Mouse (Mus musculus): ENCODE data around the gene Cog4. TPM values are rescaled to one million over a fixed set of nuclear protein-coding genes. Genes with fewer than 3 reads are reported as not detected.
"Not testable (repeated sequence)": the region's sequence is repeated elsewhere in the genome, so short reads cannot be mapped to it uniquely, and the experiment has no call there.

Gene Cog4
- total RNA-seq, 2 experiments from 2014 or later, result 57.2 to 59.1 TPM

GRCm38 (mm10) chr8:110919341-110920031 is 73.1 kb downstream of the Cog4 start, which contains the start of gene St3gal2:
TSS of gene St3gal2 (plus strand) at chr8:110919922.
- DNase-seq, result peak; percentile 81 to 86
- intact Hi-C loops (cut with DNase I), result loop anchor here (2.0 kb wide), 1 partner anchor 17 kb away; no protein-coding TSS in a partner anchor

DNA sequence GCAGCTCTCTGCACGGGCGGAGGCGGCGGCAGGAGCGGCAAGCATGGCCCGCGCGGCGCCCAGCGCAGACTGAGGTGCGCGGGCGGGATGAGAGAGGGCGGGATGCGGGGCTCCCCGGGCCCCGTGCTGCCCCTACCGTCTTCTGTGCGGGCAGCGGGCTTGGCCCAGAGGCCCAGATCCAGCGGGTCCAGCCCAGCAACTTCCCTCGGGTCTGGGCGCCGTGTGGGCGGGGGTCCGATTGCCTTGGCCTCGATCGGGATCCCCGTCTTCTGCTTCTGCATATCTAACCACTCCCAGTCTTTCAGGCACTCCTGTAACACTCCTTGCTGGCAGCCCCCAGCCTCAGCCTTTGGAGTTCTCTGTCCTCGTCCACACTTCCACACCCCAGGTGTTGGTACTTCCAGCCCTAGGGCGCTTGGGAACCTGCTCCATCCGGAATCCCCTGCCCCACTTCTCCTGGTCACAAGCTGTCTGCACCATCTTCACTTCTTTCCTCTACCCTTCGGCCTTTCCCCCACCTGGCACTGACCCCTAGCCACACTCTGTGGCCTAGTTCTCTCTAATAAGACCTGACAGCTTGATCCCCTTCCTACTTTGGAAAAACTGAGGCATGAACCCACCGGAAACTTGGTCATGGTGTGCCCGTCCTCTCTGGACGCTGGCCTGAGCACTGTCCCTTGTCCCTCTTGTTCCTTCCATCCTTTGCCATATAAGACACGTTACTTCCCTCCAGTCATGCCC is 73.8 kb downstream of the Cog4 start:
- intact Hi-C loops (cut with DNase I), result loop anchor here (2.0 kb wide), 1 partner anchor 17 kb away; no protein-coding TSS in a partner anchor
- DNase-seq, result peak in 1 of 2 experiments; percentile 59

- no peak for DNase-seq
- intact Hi-C loops (cut with DNase I), result loop anchor here (2.0 kb wide), 1 partner anchor 16 kb away; no protein-coding TSS in a partner anchor
These were observed 74.4 kb downstream of the Cog4 start for GRCm38 (mm10) chr8:110920773-110921277.

GRCm38 (mm10) chr8:110921492-110922230 is 75.3 kb downstream of the Cog4 start:
- peak; percentile 53 to 54 for DNase-seq
- intact Hi-C loops (cut with DNase I), result loop anchor here (2.0 kb wide), 1 partner anchor 15 kb away; no protein-coding TSS in a partner anchor

- DNase-seq, result no peak
These were observed 79.3 kb downstream of the Cog4 start for GRCm38 (mm10) chr8:110925691-110926140.

GRCm38 (mm10) chr8:110926690-110927089 is 80.3 kb downstream of the Cog4 start:
- no peak for DNase-seq
- intact Hi-C loops (cut with DNase I), result no loop called here

More at GRCm38 (mm10) chr8:110925691-110926140, 79.3 kb downstream of the Cog4 start:
- intact Hi-C loops (cut with DNase I), result no loop called here

DNA sequence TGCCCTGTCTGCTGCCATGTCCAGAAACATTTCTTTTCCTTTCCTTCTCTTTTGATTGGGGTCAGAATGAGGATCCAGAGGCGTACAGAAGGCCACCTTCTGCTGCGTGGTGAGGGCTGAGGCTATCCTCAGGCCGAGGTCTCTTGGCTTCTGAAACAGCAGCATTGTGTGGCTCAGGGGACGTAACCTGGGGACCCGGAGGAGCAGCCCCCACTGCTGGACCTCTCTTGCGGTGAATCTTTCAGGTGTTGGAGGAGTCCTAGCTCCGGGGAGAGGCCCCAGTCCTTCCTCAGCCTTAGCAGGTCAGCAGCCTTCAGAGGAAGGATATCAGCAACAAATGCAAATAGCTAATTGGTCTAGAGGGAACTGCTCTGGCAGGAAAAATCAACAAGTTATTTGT is 82.0 kb downstream of the Cog4 start:
- intact Hi-C loops (cut with DNase I), result no loop called here
- no peak for DNase-seq

DNA sequence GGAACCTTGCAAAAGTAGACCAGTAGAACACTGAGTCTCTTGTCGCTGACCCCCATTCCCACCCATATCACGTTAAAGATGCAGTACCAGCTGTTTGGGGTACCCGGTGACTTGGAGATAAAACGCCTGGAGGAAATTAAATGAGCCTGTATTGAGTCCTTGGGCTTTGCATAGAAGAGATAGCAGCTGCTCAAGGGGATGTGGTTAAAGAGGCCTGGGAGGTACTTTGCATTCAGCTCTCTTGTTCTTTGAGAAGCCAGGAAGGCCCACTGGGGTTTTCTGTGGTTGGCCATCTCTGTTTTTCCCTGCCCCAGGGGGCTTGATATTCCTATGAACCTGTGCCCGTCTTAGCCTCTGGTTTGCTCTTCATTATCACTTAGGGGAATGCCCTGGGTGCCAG is 82.7 kb downstream of the Cog4 start:
- no peak for DNase-seq
- intact Hi-C loops (cut with DNase I), result no loop called here

GRCm38 (mm10) chr8:110929672-110930071 is 83.3 kb downstream of the Cog4 start:
- intact Hi-C loops (cut with DNase I), result not testable (repeated sequence)

GRCm38 (mm10) chr8:110931176-110931939 is 85.0 kb downstream of the Cog4 start:
- intact Hi-C loops (cut with DNase I), result no loop called here
- peak; percentile 65 to 69 for DNase-seq

More at GRCm38 (mm10) chr8:110929672-110930071, 83.3 kb downstream of the Cog4 start:
- not testable (repeated sequence) for DNase-seq

Other genes with a start within 250 kb of the Cog4 start
- 10 to 100 TPM; 15.8 to 16.0 TPM for gene Vac14, start 228.0 kb upstream of the Cog4 start, total RNA-seq (2021)
- gene Mtss1l, start 125.1 kb upstream of the Cog4 start, total RNA-seq (2021), result 100 to 1,000 TPM in 1 of 2 experiments, 10 to 100 TPM in 1; 78.8 to 106 TPM
- gene Il34, start 40.7 kb upstream of the Cog4 start, total RNA-seq (2021), result 1 to 10 TPM; 4.8 TPM
- 10 to 100 TPM; 16.5 to 18.5 TPM for gene Sf3b3, start 187 bp downstream of the Cog4 start, total RNA-seq (2021)
- gene Fuk, start 55.9 kb downstream of the Cog4 start, total RNA-seq (2021), result 1 to 10 TPM; 3.2 to 3.8 TPM
- 10 to 100 TPM; 47.1 to 48.8 TPM for gene St3gal2, start 73.3 kb downstream of the Cog4 start, total RNA-seq (2021)
- gene Ddx19a, start 151.2 kb downstream of the Cog4 start, total RNA-seq (2021), result 10 to 100 TPM; 23.2 to 28.6 TPM
- gene Ddx19b, start 185.2 kb downstream of the Cog4 start, total RNA-seq (2021), result 10 to 100 TPM; 11.0 to 12.2 TPM
- 10 to 100 TPM; 41.0 to 41.4 TPM for gene Aars, start 186.5 kb downstream of the Cog4 start, total RNA-seq (2021)
- gene Exosc6, start 209.7 kb downstream of the Cog4 start, total RNA-seq (2021), result not detected
- gene Clec18a, start 245.8 kb downstream of the Cog4 start, total RNA-seq (2021), result under 1 TPM; 0.12 to 0.69 TPM
- gene Pdpr, start 248.0 kb downstream of the Cog4 start, total RNA-seq (2021), result 100 to 1,000 TPM; 101 to 105 TPM